Mouse (Mus musculus) neural tube, embryonic 11.5 days (tissue): ENCODE results near the gene Smarca2. TPM values are rescaled to one million over a fixed set of nuclear protein-coding genes. Genes with fewer than 3 reads are reported as not detected.

Experiments
- ATAC-seq: fragments of 200-750 bp; cut with Nextera tagmentation; 2 replicates; pipeline ENCODE4 v1.8.0; 2017; ENCODE audit warnings: moderate number of reproducible peaks, mild to moderate bottlenecking, moderate TSS enrichment, moderate library complexity; ENCODE audit not compliant: insufficient read depth, low FRiP score, low TSS enrichment
- DNase-seq: peaks from one replicate; pipeline ENCODE4 v3.0.0-alpha.2; 2015; ENCODE audit warnings: low spot score
- H3K27ac ChIP-seq: fragments of 300-500 bp; sonication (generic); 2 replicates; pipeline ENCODE4 v1.5.1; 2014; ENCODE audit warnings: low read depth, mild to moderate bottlenecking, low read length
- H3K27me3 ChIP-seq: fragments of 300-500 bp; sonication (generic); 2 replicates; pipeline ENCODE4 v1.6.1; 2014; ENCODE audit warnings: mild to moderate bottlenecking, low read length, mixed read lengths; ENCODE audit not compliant: control insufficient read depth, insufficient read depth
- H3K36me3 ChIP-seq: fragments of 300-500 bp; sonication (generic); 2 replicates; pipeline ENCODE4 v1.6.1; 2014; ENCODE audit warnings: mild to moderate bottlenecking, low read length, moderate library complexity, mixed read lengths; ENCODE audit not compliant: control insufficient read depth, insufficient read depth
- H3K4me1 ChIP-seq: fragments of 300-500 bp; sonication (generic); 2 replicates; pipeline ENCODE4 v1.6.1; 2014; ENCODE audit warnings: low read length, mixed read lengths; ENCODE audit not compliant: control insufficient read depth, insufficient read depth
- H3K4me2 ChIP-seq: fragments of 300-500 bp; sonication (generic); 2 replicates; pipeline ENCODE4 v1.6.1; 2014; ENCODE audit warnings: low read depth, mild to moderate bottlenecking, moderate library complexity
- H3K4me3 ChIP-seq: fragments of 300-500 bp; sonication (generic); 2 replicates; pipeline ENCODE4 v1.5.1; 2014; ENCODE audit warnings: low read depth, low read length
- H3K9ac ChIP-seq: fragments of 300-500 bp; sonication (generic); 2 replicates; pipeline ENCODE4 v1.6.1; 2014; ENCODE audit warnings: mild to moderate bottlenecking, low read length
- H3K9me3 ChIP-seq: fragments of 300-500 bp; sonication (generic); 2 replicates; pipeline ENCODE4 v1.6.1; 2016; ENCODE audit warnings: low read length; ENCODE audit not compliant: control insufficient read depth
- WGBS: fragments of 180-500 bp; shearing (Covaris S2); extraction: QIAGEN DNeasy Blood & Tissue Kit; methylation state at CpG from one replicate; pipeline ENCODE4 v1.1.7; 2014; 5-methylcytosine and 5-hydroxymethylcytosine counted together
- polyA plus RNA-seq: library from polyadenylated mRNA; unstranded; fragments of >200 nt; fragmentation: Nextera tagmentation; extraction: Ambion mirVana; gene quantifications from 2 replicates; pipeline ENCODE4 v1.2.1, GENCODE M21; 2014

Smarca2 gene
- polyA plus RNA-seq, 1 experiment from 2014 or later: 26.1 TPM

GRCm38 (mm10) chr19:26759295-26759694 lies 154.4 kb downstream of the Smarca2 start:
- H3K9me3 ChIP-seq: no peaks in the 10 kb centered on the region
- no peak overlapping the region for H3K4me3 ChIP-seq
- H3K36me3 ChIP-seq: no peaks in the 10 kb centered on the region
- no peak for DNase-seq
- H3K27me3 ChIP-seq: no peaks in the 10 kb centered on the region
- 0 out of 2 replicates have a peak, but pooled peaks cover 3% of the 10 kb centered on the region for H3K4me1 ChIP-seq
- no peak overlapping the region for H3K9ac ChIP-seq
- ATAC-seq: no peak
- WGBS: 84% methylated on average over 13 of the region's 13 CpGs
- H3K27ac ChIP-seq: no peak overlapping the region
- no peak overlapping the region for H3K4me2 ChIP-seq

- DNase-seq (no peak), ATAC-seq (no peak)
- 0 out of 2 replicates have a peak, but pooled peaks cover 3% of the 10 kb centered on the region for H3K4me1 ChIP-seq
- H3K27ac ChIP-seq: no peak overlapping the region
- H3K4me3 ChIP-seq: no peak overlapping the region
- H3K36me3 ChIP-seq: no peaks in the 10 kb centered on the region
- H3K9ac ChIP-seq: no peak overlapping the region
- H3K4me2 ChIP-seq: no peak overlapping the region
- no peaks in the 10 kb centered on the region for H3K9me3 ChIP-seq
- H3K27me3 ChIP-seq: no peaks in the 10 kb centered on the region
Observed at GRCm38 (mm10) chr19:26761257-26761656, 156.4 kb downstream of the Smarca2 start.

- H3K36me3 ChIP-seq: no peaks in the 10 kb centered on the region
- H3K9ac ChIP-seq: no peak overlapping the region
- WGBS: 94% methylated on average over 7 of the region's 7 CpGs
- H3K4me1 ChIP-seq: peaks cover 16% of the 10 kb centered on the region
- no peaks in the 10 kb centered on the region for H3K9me3 ChIP-seq
- ATAC-seq (no peak), DNase-seq (no peak)
- H3K4me3 ChIP-seq: no peak overlapping the region
- H3K27me3 ChIP-seq: no peaks in the 10 kb centered on the region
- H3K27ac ChIP-seq: no peak overlapping the region
- no peak overlapping the region for H3K4me2 ChIP-seq
Observed at GRCm38 (mm10) chr19:26765483-26765882, 160.6 kb downstream of the Smarca2 start.

- 93% methylated on average over 13 of the region's 13 CpGs for WGBS
- Histone ChIP-seq H3K4me2 (no peak overlapping the region), H3K4me1 (peaks cover 13% of the 10 kb centered on the region), H3K4me3 (no peak overlapping the region), H3K9me3 (no peaks in the 10 kb centered on the region), H3K27ac (no peak overlapping the region), H3K27me3 (no peaks in the 10 kb centered on the region), H3K9ac (no peak overlapping the region), H3K36me3 (no peaks in the 10 kb centered on the region)
- DNase-seq: no peak
- ATAC-seq: no peak
Observed at GRCm38 (mm10) chr19:26767454-26767853, 162.6 kb downstream of the Smarca2 start.

GRCm38 (mm10) chr19:26767941-26768340 lies 163.1 kb downstream of the Smarca2 start:
- Histone ChIP-seq H3K9ac (no peak overlapping the region), H3K4me1 (peaks cover 13% of the 10 kb centered on the region), H3K27ac (no peak overlapping the region), H3K4me3 (no peak overlapping the region), H3K27me3 (no peaks in the 10 kb centered on the region), H3K9me3 (no peaks in the 10 kb centered on the region), H3K36me3 (no peaks in the 10 kb centered on the region), H3K4me2 (no peak overlapping the region)
- ATAC-seq (no peak), DNase-seq (no peak)
- WGBS: 93% methylated on average over 6 of the region's 6 CpGs

GRCm38 (mm10) chr19:26768846-26769245 lies 164.0 kb downstream of the Smarca2 start:
- Histone ChIP-seq H3K27me3 (no peaks in the 10 kb centered on the region), H3K4me1 (peaks cover 13% of the 10 kb centered on the region), H3K9me3 (no peaks in the 10 kb centered on the region), H3K36me3 (no peaks in the 10 kb centered on the region), H3K4me3 (no peak overlapping the region), H3K9ac (no peak overlapping the region), H3K27ac (no peak overlapping the region), H3K4me2 (no peak overlapping the region)
- WGBS: 88% methylated on average over 5 of the region's 5 CpGs
- DNase-seq (no peak), ATAC-seq (no peak)

- peak; percentile 77 for ATAC-seq
- no peaks in the 10 kb centered on the region for H3K9me3 ChIP-seq
- peak overlapping the region; percentile 39 for H3K9ac ChIP-seq
- no peak overlapping the region for H3K4me3 ChIP-seq
- no peaks in the 10 kb centered on the region for H3K36me3 ChIP-seq
- peak overlapping the region; percentile 61 for H3K27ac ChIP-seq
- DNase-seq: peak; percentile 58
- H3K4me2 ChIP-seq: peak overlapping the region; percentile 28
- 40% methylated on average over 16 of the region's 16 CpGs for WGBS
- no peaks in the 10 kb centered on the region for H3K27me3 ChIP-seq
- H3K4me1 ChIP-seq: peaks cover 13% of the 10 kb centered on the region
Observed at GRCm38 (mm10) chr19:26769609-26770500, 165.0 kb downstream of the Smarca2 start.

GRCm38 (mm10) chr19:26770592-26770991 lies 165.7 kb downstream of the Smarca2 start:
- Histone ChIP-seq H3K4me3 (no peak overlapping the region), H3K36me3 (no peaks in the 10 kb centered on the region), H3K4me2 (no peak overlapping the region; the same call in 1 of the 2 replicates), H3K9ac (no peak overlapping the region; the same call in 1 of the 2 replicates), H3K9me3 (no peaks in the 10 kb centered on the region), H3K4me1 (peaks cover 13% of the 10 kb centered on the region), H3K27ac (peak overlapping the region; percentile 61), H3K27me3 (no peaks in the 10 kb centered on the region)
- peak; percentile 18 for DNase-seq
- peak; percentile 43 for ATAC-seq
- 63% methylated on average over 6 of the region's 6 CpGs for WGBS

- Histone ChIP-seq H3K36me3 (no peaks in the 10 kb centered on the region), H3K4me1 (peaks cover 13% of the 10 kb centered on the region), H3K27ac (no peak overlapping the region), H3K9ac (no peak overlapping the region), H3K9me3 (no peaks in the 10 kb centered on the region), H3K4me3 (no peak overlapping the region), H3K4me2 (no peak overlapping the region), H3K27me3 (no peaks in the 10 kb centered on the region)
- WGBS: 90% methylated on average over 11 of the region's 11 CpGs
- ATAC-seq (no peak), DNase-seq (no peak)
Observed at GRCm38 (mm10) chr19:26772051-26772583, 167.3 kb downstream of the Smarca2 start.
